Mouse (Mus musculus): ENCODE results near the gene Slc13a4.
A peak's percentile ranks its signal among the peaks of the same experiment; 100 is the strongest.

Slc13a4 gene

DNA sequence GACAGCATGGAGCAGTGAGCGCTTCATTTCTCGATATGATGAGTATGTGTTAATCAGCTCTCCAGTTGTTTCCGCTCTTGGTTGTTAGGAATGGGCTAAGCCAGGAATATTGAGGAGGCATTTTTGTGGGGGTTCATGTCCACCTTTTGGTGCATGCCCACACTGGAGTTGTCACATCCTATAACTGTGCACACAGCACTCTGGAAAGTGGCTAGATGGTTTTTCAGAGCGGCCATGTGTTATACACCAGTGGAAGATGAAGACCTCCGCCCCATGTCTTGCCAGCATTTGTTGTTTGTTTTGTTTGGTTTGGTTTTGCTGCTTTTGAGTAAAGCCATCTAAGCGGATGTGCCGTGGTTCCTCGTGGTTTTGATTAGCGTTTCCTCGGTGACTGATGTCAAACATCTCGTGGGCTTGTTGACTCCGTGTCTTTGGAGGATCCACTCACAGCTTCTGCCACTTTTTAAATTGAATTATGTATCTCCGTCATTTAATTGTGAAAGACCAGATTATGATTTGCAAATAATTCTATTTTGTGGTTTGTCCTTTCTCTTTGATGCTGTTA, 50.2 kb downstream of the Slc13a4 start:
- no peak for DNase-seq (ENCODE audit: low read depth, low spot score)

DNA sequence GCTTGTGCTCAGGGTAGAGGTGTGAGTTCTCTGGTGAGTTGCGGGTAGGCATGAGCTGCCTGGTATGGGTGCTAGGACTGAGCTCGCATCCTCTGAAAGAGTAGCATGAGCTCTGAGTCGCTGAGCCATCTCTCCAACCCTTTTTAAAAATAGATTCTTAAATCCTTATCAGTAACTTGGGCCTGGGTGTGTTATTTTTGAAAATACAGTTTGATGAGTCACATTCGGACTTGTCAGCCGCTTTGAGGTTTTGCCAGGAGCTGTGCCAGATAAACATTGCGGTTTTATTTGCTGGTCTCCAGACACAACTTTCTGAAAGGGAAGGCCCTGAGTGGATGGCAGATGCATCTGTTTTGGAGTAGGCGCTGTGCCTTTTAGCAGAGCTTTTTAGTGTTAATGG, 51.2 kb downstream of the Slc13a4 start:
- no peak for DNase-seq (ENCODE audit: low read depth, low spot score)

DNA sequence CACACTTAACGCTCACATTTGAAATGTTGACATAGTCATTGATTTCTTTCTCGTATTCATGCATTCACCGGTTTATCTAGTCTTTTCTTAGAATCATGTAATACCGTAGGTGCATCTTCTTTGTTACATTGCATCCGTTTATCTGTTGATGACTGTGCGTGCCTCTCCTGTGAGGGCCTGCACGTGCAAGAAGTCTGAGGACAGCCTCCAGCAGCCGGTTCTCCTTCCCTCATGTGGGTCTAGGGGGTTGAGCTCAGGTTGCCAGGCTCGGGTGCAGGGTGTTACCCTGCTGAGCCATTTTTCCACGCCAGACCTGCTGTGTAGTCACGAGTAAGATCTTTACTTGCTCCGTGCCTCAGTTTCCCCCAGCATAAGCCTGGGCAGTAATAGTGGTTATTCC, 52.9 kb downstream of the Slc13a4 start:
- DNase-seq (ENCODE audit: low read depth, low spot score) = no peak

DNA sequence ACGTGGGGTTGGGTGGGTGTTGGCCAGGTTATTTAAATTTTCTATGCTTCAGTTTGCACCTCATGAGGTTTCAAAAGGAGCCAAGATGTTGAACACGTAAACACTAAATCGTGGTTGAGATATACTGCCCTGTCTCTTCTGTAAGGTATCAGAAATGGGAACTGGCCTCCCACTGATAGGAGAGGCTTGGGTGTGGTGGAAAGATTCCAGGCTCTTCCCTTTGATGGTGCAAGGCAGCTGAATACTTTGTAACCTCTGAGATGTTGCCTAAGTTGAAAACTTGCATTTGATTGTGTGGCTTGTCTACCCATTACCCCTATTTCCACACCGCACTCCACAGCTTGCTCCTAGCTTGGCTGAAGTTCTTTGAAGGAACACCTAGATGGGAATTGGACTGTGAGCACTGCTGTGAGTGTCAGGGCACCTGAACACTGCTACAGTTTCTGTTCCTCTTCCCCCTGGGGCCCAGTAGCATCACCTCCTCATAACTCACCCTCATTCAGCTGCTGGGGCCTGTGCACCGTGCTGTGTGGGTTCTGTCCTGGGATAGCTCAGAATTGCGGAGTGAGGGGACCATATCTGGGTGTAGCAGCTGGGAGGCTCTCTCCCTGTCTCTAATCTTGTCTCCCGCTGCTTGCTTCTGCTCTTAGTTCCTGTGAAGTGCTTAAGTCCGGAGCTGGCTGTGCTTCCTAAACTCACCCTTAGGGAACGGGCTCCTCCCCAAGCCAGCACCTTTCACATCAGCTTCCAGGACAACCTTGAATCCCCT, 53.6 kb downstream of the Slc13a4 start:
- DNase-seq (ENCODE audit: low read depth, low spot score) = peak; percentile 60

DNA sequence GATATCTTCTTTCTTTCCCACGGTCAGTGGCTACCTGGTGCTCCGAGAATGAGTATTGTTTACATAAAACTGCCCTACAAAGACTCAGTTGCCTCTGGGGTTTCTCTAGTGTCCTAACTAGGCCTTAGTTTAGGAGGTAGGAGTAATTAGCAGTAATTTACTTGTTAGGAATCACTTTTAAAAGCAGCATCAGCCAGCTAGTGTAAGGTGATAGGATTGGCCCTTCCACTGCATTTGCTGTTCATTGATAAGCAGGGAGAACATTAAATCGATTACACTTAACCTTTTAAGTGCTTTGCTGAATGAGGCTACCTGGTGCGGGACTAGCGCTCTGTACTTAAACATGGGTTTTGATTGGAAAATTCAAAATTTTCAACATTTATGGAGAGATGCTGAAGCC, 54.5 kb downstream of the Slc13a4 start:
- DNase-seq (ENCODE audit: low read depth, low spot score) = no peak

DNA sequence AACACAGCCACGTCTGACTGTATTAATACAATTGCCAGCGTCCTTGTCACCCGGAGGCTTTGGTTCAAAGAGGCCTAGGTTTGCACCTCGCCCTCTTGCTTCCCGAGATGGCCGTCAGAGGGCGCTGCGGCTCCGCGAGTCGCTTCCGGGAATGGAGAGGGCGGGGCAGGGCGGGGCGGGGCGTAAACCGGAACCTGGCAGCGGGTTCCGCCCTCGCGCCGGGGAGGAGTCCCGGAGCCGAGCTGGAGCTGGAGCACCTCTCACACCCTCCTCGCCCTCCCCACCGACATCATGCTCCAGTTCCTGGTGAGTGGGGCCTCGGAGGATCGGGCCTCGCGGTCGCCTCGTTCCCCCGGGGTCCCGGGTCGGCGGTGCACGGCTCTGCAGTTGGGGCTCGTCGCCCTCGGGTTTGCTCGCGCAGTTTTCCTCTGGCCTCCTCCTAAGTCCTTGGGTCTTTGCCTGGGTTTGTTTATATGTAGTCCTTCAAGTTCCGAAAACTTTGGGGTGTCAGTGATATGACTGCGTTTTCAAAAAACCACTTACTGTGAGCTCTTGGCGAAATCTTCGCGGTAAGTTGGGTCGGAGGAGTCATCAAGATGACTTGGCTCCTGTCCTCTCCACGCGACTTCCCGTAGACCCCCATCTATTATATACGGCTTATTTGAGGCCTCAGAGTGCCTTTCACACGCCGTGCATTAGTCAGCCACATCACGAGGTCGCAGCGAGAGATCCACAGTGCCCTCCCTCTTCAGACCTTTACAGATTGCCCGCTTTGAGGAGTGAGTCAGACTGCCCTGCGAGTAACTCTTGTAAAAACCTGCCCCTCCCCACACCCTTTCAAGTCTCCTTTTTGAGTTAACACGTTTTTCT, 55.2 kb downstream of the Slc13a4 start:
- DNase-seq (ENCODE audit: low read depth, low spot score) = peak; percentile 87

DNA sequence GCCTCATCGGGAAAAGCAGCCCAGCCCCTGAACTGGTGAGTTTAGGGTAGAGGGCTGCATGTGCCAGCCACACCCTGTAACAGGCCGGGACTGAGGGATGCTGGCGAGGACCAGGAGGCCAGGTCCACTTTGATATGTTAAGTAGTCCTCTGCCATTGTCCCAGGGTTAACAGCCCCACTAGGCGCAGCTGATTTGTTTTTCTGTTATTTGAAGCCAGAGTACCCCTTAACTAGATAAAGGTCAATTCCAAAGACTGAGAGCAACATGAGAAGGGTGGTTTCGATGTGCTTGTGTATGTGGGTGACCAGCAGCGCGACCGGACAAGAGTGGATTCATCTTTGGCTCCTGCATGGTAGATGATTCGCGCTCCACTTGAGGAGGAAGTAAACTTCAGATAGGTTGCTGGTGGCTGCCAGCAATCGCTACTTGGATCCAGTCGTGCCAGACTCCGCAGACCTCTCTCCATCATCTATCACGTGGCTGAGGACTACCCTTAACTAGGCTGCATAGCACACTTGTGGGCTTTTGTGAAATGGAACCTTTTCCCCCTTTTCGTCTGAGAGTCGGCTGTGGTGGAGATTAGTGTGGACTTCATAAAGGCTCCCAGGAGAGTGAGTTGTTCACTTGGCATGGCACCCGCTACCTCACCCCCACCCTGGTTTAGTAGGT, 56.0 kb downstream of the Slc13a4 start:
- DNase-seq (ENCODE audit: low read depth, low spot score) = no peak

DNA sequence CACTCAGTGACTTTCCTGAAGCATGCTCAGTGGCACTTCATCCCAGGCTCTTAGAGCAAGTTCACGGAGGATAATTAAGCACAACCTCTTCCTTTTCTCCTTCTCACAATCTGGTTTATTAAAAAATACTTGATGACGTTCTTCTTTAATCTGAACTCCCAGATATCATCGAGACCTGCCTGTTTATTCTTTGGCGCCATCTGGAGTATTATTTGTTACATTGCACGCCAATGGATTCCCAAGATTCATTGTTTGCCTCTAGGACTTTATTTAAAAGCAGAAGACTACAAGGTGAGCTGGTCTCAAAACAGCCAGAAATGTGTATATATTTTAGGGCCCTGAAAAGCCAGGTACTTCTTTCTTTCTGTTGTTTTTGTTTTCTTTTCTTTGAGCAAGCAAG, 62.8 kb downstream of the Slc13a4 start:
- DNase-seq (ENCODE audit: low read depth, low spot score) = peak; percentile 66

DNA sequence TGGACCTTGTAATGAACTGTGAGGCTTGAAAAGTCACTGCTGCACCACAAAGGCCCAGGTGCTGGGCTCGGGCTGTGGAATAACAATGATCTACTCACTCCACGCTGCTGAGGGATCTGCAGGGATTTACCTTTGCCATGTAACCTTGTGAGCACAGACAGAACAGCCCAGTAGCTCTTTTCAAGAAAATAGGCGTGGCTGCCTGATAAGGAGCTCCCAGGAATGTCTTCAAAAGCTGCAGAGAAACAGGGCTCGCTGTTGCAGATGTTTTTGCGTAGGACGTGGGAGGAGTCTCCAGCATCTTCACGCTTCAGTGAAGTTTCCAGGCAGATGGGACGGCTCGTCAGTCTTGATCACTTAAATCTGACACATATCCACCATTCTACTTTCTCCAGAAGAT, 63.9 kb downstream of the Slc13a4 start:
- peak; percentile 97 for DNase-seq (ENCODE audit: low read depth, low spot score)

DNA sequence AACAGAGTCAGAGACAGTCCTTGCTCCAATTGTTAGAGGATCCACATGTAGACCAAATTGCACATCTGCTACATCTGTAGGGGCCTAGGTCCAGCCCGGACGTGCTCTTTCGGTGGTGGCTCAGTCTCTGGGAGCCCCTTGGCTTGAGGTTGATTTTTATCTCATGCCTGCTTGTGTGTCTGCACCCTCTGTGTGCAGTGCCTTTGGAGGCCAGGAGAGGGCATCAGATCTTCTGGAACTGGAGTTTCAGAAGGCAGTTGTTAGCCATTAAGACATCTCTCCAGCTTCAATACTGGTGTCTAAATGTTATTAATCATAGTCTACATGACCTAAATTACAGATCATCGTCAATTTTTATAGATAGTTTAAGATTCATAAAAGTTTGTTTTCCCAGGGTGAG, 64.7 kb downstream of the Slc13a4 start:
- DNase-seq (ENCODE audit: low read depth, low spot score) = peak; percentile 78

DNA sequence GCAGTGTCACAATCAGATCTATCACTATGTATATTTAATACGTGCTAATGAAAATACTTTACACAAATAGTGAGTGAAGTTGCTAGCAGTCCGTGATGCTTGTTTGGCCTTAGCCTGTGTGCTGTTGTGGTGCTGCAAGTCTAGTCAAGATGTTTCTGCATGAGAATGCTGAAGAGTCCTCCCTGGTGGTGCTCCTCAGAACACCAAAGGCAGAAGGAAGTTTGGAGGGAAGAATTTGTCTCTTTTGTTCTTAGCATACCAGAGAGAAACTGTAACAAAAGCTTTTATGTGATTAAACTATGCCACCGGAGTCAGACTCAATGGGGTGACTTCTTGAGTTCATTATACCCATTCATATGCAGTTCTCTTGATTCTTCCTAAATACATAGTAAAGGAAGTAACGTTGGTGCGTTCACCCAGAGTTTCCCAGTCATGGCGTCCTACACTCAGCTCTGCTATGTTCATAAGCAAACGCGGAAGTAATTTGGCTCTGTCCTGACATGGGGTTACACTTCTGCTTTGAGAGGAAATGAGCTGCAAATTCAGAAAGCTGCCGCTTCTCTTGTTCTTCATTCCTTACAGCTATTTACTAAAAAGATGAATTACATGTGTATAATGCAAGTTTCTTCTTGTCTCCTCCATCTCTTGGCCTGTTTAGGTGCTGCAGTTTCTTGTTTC, 71.7 kb downstream of the Slc13a4 start:
- DNase-seq (ENCODE audit: low read depth, low spot score) = peak; percentile 99

DNA sequence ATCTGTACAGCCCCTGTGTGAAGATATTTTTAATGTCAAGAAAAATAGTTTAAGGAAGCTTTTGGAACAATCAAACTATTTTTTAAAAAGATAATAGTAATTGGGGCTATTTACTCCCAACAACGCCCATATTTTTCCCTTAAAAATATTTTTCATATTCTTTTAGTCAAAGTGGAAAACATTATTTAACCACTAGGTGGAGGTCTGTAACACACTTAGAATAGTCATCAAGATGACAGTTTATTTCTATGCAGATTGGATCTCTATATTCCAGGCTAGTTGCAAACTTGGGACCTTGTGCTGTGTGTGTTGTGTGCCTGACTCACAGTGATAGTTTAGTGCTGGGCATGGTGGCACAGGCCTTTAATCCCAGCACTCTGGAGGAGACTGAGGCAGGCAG, 78.5 kb downstream of the Slc13a4 start:
- no peak for DNase-seq (ENCODE audit: low read depth, low spot score)

DNA sequence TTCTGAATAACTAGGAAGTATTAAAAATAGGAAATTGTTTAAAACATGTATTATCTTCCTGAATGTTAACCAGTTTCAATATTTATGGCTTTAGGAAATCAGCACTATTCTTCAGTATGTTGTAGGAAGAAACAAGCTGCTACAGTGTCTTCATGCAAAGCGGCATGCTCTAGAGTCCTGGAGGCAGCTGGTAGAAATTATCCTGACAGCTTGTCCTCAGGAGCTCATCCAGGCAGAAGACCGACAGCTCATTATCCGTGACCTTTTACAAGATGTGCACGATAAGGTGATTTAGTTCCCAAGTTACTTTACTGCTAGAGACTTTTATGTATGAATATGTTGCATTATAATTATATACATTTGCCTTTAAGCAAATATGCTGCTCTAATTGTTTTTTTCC, 82.2 kb downstream of the Slc13a4 start:
- no peak for DNase-seq (ENCODE audit: low read depth, low spot score)
